Mouse (Mus musculus): ENCODE results near the gene Mdh2. TPM values are rescaled to one million over a fixed set of nuclear protein-coding genes. Genes with fewer than 3 reads are reported as not detected.

Mdh2 gene
- polyA plus RNA-seq, 1 experiment from 2014 or later, result 496 TPM

GRCm38 (mm10) chr5:135736544-135736943 lies 41.7 kb upstream of the Mdh2 start:
- 87% methylated on average over 16 of the region's 16 CpGs for WGBS
- no peak overlapping the region for H3K27ac ChIP-seq (ENCODE audit: low read length)

GRCm38 (mm10) chr5:135737154-135737553 lies 41.1 kb upstream of the Mdh2 start:
- no peak overlapping the region for H3K27ac ChIP-seq (ENCODE audit: low read length)
- H3K27me3 ChIP-seq (ENCODE audit: control insufficient read depth, insufficient read depth, low read length), result no peaks in the 10 kb centered on the region
- 78% methylated on average over 7 of the region's 7 CpGs for WGBS
- H3K4me1 ChIP-seq (ENCODE audit: control insufficient read depth, insufficient read depth, low read length), result no peaks in the 10 kb centered on the region
- no peaks in the 10 kb centered on the region for H3K9me3 ChIP-seq (ENCODE audit: control insufficient read depth, low read depth, low read length)
- no peak overlapping the region for H3K9ac ChIP-seq (replicated peaks; ENCODE audit: low read depth, low read length)
- H3K4me2 ChIP-seq (replicated peaks; ENCODE audit: low read depth, low read length), result no peak overlapping the region
- peaks cover 41% of the 10 kb centered on the region for H3K36me3 ChIP-seq (ENCODE audit: control insufficient read depth, insufficient read depth, low read length)
- H3K4me3 ChIP-seq (ENCODE audit: low read depth, low read length), result no peak overlapping the region
- no peak for ATAC-seq (ENCODE audit: insufficient number of reproducible peaks, insufficient read depth, low FRiP score, low read depth)

More at GRCm38 (mm10) chr5:135736544-135736943, 41.7 kb upstream of the Mdh2 start:
- H3K4me3 ChIP-seq (ENCODE audit: low read depth, low read length), result no peak overlapping the region
- H3K27me3 ChIP-seq (ENCODE audit: control insufficient read depth, insufficient read depth, low read length), result no peaks in the 10 kb centered on the region
- H3K36me3 ChIP-seq (ENCODE audit: control insufficient read depth, insufficient read depth, low read length), result peaks cover 47% of the 10 kb centered on the region
- no peak for ATAC-seq (ENCODE audit: insufficient number of reproducible peaks, insufficient read depth, low FRiP score, low read depth)
- no peak overlapping the region for H3K9ac ChIP-seq (replicated peaks; ENCODE audit: low read depth, low read length)
- H3K4me2 ChIP-seq (replicated peaks; ENCODE audit: low read depth, low read length), result no peak overlapping the region
- no peaks in the 10 kb centered on the region for H3K9me3 ChIP-seq (ENCODE audit: control insufficient read depth, low read depth, low read length)
- no peaks in the 10 kb centered on the region for H3K4me1 ChIP-seq (ENCODE audit: control insufficient read depth, insufficient read depth, low read length)

GRCm38 (mm10) chr5:135738266-135738665 lies 40.0 kb upstream of the Mdh2 start:
- H3K27ac ChIP-seq (ENCODE audit: low read length), result no peak overlapping the region
- H3K4me2 ChIP-seq (replicated peaks; ENCODE audit: low read depth, low read length), result no peak overlapping the region
- H3K4me1 ChIP-seq (ENCODE audit: control insufficient read depth, insufficient read depth, low read length), result 0 out of 2 replicates have a peak, but pooled peaks cover 5% of the 10 kb centered on the region
- no peak overlapping the region for H3K4me3 ChIP-seq (ENCODE audit: low read depth, low read length)
- peaks cover 30% of the 10 kb centered on the region for H3K36me3 ChIP-seq (ENCODE audit: control insufficient read depth, insufficient read depth, low read length)
- no peaks in the 10 kb centered on the region for H3K27me3 ChIP-seq (ENCODE audit: control insufficient read depth, insufficient read depth, low read length)
- no peaks in the 10 kb centered on the region for H3K9me3 ChIP-seq (ENCODE audit: control insufficient read depth, low read depth, low read length)
- no peak for ATAC-seq (ENCODE audit: insufficient number of reproducible peaks, insufficient read depth, low FRiP score, low read depth)
- H3K9ac ChIP-seq (replicated peaks; ENCODE audit: low read depth, low read length), result no peak overlapping the region
- 10% methylated on average over 6 of the region's 6 CpGs for WGBS

- no peaks in the 10 kb centered on the region for H3K9me3 ChIP-seq (ENCODE audit: control insufficient read depth, low read depth, low read length)
- H3K9ac ChIP-seq (replicated peaks; ENCODE audit: low read depth, low read length), result no peak overlapping the region
- no peak overlapping the region for H3K27ac ChIP-seq (ENCODE audit: low read length)
- H3K4me2 ChIP-seq (replicated peaks; ENCODE audit: low read depth, low read length), result no peak overlapping the region
- no peaks in the 10 kb centered on the region for H3K36me3 ChIP-seq (ENCODE audit: control insufficient read depth, insufficient read depth, low read length)
- no peak for ATAC-seq (ENCODE audit: insufficient number of reproducible peaks, insufficient read depth, low FRiP score, low read depth)
- H3K4me3 ChIP-seq (ENCODE audit: low read depth, low read length), result no peak overlapping the region
- WGBS, result 59% methylated on average over 10 of the region's 10 CpGs
- H3K4me1 ChIP-seq (ENCODE audit: control insufficient read depth, insufficient read depth, low read length), result 0 out of 2 replicates have a peak, but pooled peaks cover 5% of the 10 kb centered on the region
- H3K27me3 ChIP-seq (ENCODE audit: control insufficient read depth, insufficient read depth, low read length), result no peaks in the 10 kb centered on the region
These were observed 36.1 kb upstream of the Mdh2 start for GRCm38 (mm10) chr5:135742156-135742555.

- no peak for ATAC-seq (ENCODE audit: insufficient number of reproducible peaks, insufficient read depth, low FRiP score, low read depth)
- Histone ChIP-seq H3K9me3 (ENCODE audit: control insufficient read depth, low read depth, low read length) (peaks cover 6% of the 10 kb centered on the region; the same call in 1 of the 2 replicates), H3K4me3 (ENCODE audit: low read depth, low read length) (peak overlapping the region; percentile 68), H3K27ac (ENCODE audit: low read length) (no peak overlapping the region), H3K27me3 (ENCODE audit: control insufficient read depth, insufficient read depth, low read length) (no peaks in the 10 kb centered on the region), H3K4me1 (ENCODE audit: control insufficient read depth, insufficient read depth, low read length) (0 out of 2 replicates have a peak, but pooled peaks cover 5% of the 10 kb centered on the region), H3K9ac (replicated peaks; ENCODE audit: low read depth, low read length) (peak overlapping the region; percentile 41), H3K36me3 (ENCODE audit: control insufficient read depth, insufficient read depth, low read length) (no peaks in the 10 kb centered on the region), H3K4me2 (replicated peaks; ENCODE audit: low read depth, low read length) (peak overlapping the region; percentile 67)
- 20% methylated on average over 18 of the region's 18 CpGs for WGBS
These were observed 35.1 kb upstream of the Mdh2 start for GRCm38 (mm10) chr5:135742941-135743740.

GRCm38 (mm10) chr5:135743741-135744609 lies 34.3 kb upstream of the Mdh2 start, which contains the start of gene Tmem120a:
Gene Tmem120a, minus strand, starts transcription at chr5:135744448.
- H3K4me3 ChIP-seq (ENCODE audit: low read depth, low read length), result peak within 1 kb of the TSS; percentile 68
- peaks cover 6% of the 10 kb centered on the region; the same call in 1 of the 2 replicates for H3K9me3 ChIP-seq (ENCODE audit: control insufficient read depth, low read depth, low read length)
- peak within 1 kb of the TSS; percentile 41 for H3K9ac ChIP-seq (replicated peaks; ENCODE audit: low read depth, low read length)
- H3K4me2 ChIP-seq (replicated peaks; ENCODE audit: low read depth, low read length), result peak within 1 kb of the TSS; percentile 67
- no peaks in the 10 kb centered on the region for H3K27me3 ChIP-seq (ENCODE audit: control insufficient read depth, insufficient read depth, low read length)
- H3K27ac ChIP-seq (ENCODE audit: low read length), result peak within 1 kb of the TSS; percentile 29; the same call in 1 of the 2 replicates
- under 1% methylated on average over 60 of the region's 60 CpGs for WGBS
- ATAC-seq (ENCODE audit: insufficient number of reproducible peaks, insufficient read depth, low FRiP score, low read depth), result peak; percentile 97
- H3K4me1 ChIP-seq (ENCODE audit: control insufficient read depth, insufficient read depth, low read length), result 0 out of 2 replicates have a peak, but pooled peaks cover 5% of the 10 kb centered on the region
- H3K36me3 ChIP-seq (ENCODE audit: control insufficient read depth, insufficient read depth, low read length), result no peaks in the 10 kb centered on the region

- Histone ChIP-seq H3K36me3 (ENCODE audit: control insufficient read depth, insufficient read depth, low read length) (no peaks in the 10 kb centered on the region), H3K4me1 (ENCODE audit: control insufficient read depth, insufficient read depth, low read length) (0 out of 2 replicates have a peak, but pooled peaks cover 5% of the 10 kb centered on the region), H3K4me2 (replicated peaks; ENCODE audit: low read depth, low read length) (peak overlapping the region; percentile 67), H3K27me3 (ENCODE audit: control insufficient read depth, insufficient read depth, low read length) (no peaks in the 10 kb centered on the region), H3K9me3 (ENCODE audit: control insufficient read depth, low read depth, low read length) (peaks cover 6% of the 10 kb centered on the region; the same call in 1 of the 2 replicates), H3K9ac (replicated peaks; ENCODE audit: low read depth, low read length) (no peak overlapping the region), H3K4me3 (ENCODE audit: low read depth, low read length) (peak overlapping the region; percentile 68), H3K27ac (ENCODE audit: low read length) (peak overlapping the region; percentile 29; the same call in 1 of the 2 replicates)
- WGBS, result 21% methylated on average over 12 of the region's 12 CpGs
- no peak for ATAC-seq (ENCODE audit: insufficient number of reproducible peaks, insufficient read depth, low FRiP score, low read depth)
These were observed 33.5 kb upstream of the Mdh2 start for GRCm38 (mm10) chr5:135744742-135745141.

- H3K4me1 ChIP-seq (ENCODE audit: control insufficient read depth, insufficient read depth, low read length), result no peaks in the 10 kb centered on the region
- no peak overlapping the region for H3K4me2 ChIP-seq (replicated peaks; ENCODE audit: low read depth, low read length)
These were observed 27.2 kb upstream of the Mdh2 start for GRCm38 (mm10) chr5:135751041-135751440.

More at GRCm38 (mm10) chr5:135751041-135751440, 27.2 kb upstream of the Mdh2 start:
- Histone ChIP-seq H3K9ac (replicated peaks; ENCODE audit: low read depth, low read length) (no peak overlapping the region), H3K4me3 (ENCODE audit: low read depth, low read length) (no peak overlapping the region), H3K27ac (ENCODE audit: low read length) (no peak overlapping the region), H3K36me3 (ENCODE audit: control insufficient read depth, insufficient read depth, low read length) (no peaks in the 10 kb centered on the region), H3K9me3 (ENCODE audit: control insufficient read depth, low read depth, low read length) (peaks cover 6% of the 10 kb centered on the region; the same call in 1 of the 2 replicates), H3K27me3 (ENCODE audit: control insufficient read depth, insufficient read depth, low read length) (no peaks in the 10 kb centered on the region)
- WGBS, result 75% methylated on average over 1 of the region's 1 CpGs
- no peak for ATAC-seq (ENCODE audit: insufficient number of reproducible peaks, insufficient read depth, low FRiP score, low read depth)

Measured in stomach, embryonic 14.5 days (tissue).